Mouse (Mus musculus) MEL (cell line): ENCODE data around the gene Hcrtr1. TPM values are rescaled to one million over a fixed set of nuclear protein-coding genes. Genes with fewer than 3 reads are reported as not detected.

Source experiments
- DNase-seq: peaks from one replicate; pipeline ENCODE4 v3.0.0; 2011; ENCODE audit warnings: low read depth, low spot score
- H3K27ac ChIP-seq: 2 replicates; pipeline ENCODE4 v1.5.1; 2012; ENCODE audit warnings: low read depth, mild to moderate bottlenecking, control low read depth, low read length, moderate library complexity; ENCODE audit not compliant: control insufficient read depth
- H3K27me3 ChIP-seq, 2 experiments: fragments of 150-350 bp in 1 of 2; sonication (generic) in 1 of 2; 2 replicates each; pipeline ENCODE4 v1.6.1; 2012; ENCODE audit warnings: low read length in 2 of 2, mild to moderate bottlenecking in 2 of 2, improper control_type of control experiment in 1 of 2, moderate library complexity in 1 of 2; ENCODE audit not compliant: insufficient read depth in 2 of 2, control insufficient read depth in 1 of 2
- H3K36me3 ChIP-seq, 2 experiments: 2 replicates each; pipeline ENCODE4 v1.6.1; 2012 to 2014; ENCODE audit warnings: low read length in 2 of 2, improper control_type of control experiment in 1 of 2, inconsistent platforms in 1 of 2, mild to moderate bottlenecking in 1 of 2; ENCODE audit not compliant: insufficient read depth in 2 of 2, control insufficient read depth in 1 of 2
- H3K4me1 ChIP-seq, 2 experiments: fragments of 150-350 bp in 1 of 2; sonication (generic) in 1 of 2; 2 replicates each; pipeline ENCODE4 v1.6.1; 2012; ENCODE audit warnings: low read length in 2 of 2, improper control_type of control experiment in 1 of 2, mild to moderate bottlenecking in 1 of 2; ENCODE audit not compliant: insufficient read depth in 2 of 2, control insufficient read depth in 1 of 2
- H3K4me3 ChIP-seq, 2 experiments: fragments of 150-350 bp in 1 of 2; sonication (generic) in 1 of 2; 2 replicates each; pipeline ENCODE4 v1.5.1; 2012; ENCODE audit warnings: low read depth in 2 of 2, low read length in 2 of 2, mild to moderate bottlenecking in 2 of 2, moderate library complexity in 2 of 2, control low read depth in 1 of 2, improper control_type of control experiment in 1 of 2; ENCODE audit not compliant: control insufficient read depth in 1 of 2, insufficient read depth in 1 of 2
- H3K79me2 ChIP-seq: 2 replicates; pipeline ENCODE4 v1.6.1; 2012; ENCODE audit warnings: mild to moderate bottlenecking, low read length, moderate library complexity; ENCODE audit not compliant: control insufficient read depth, poor library complexity, insufficient read depth
- H3K9ac ChIP-seq: 2 replicates; pipeline ENCODE4 v1.6.1; 2012; ENCODE audit warnings: low read depth, mild to moderate bottlenecking, control low read depth, low read length, moderate library complexity; ENCODE audit not compliant: control insufficient read depth, poor library complexity, severe bottlenecking
- H3K9me3 ChIP-seq: fragments of 150-350 bp; sonication (generic); replicated peaks from 2 replicates; pipeline ENCODE4 v1.6.1; 2012; ENCODE audit warnings: mild to moderate bottlenecking, low read length, improper control_type of control experiment, moderate library complexity; ENCODE audit not compliant: insufficient read depth
- BHLHE40 ChIP-seq: IDR thresholded peaks from 2 replicates; pipeline ENCODE4 v1.6.1; 2012; ENCODE audit warnings: low read depth, mild to moderate bottlenecking, inconsistent platforms, low read length, improper control_type of control experiment, borderline replicate concordance
- CHD1 ChIP-seq: IDR thresholded peaks from 2 replicates; pipeline ENCODE4 v1.6.1; 2012; ENCODE audit warnings: low read depth, mild to moderate bottlenecking, inconsistent platforms, low read length, improper control_type of control experiment
- EP300 ChIP-seq, 2 experiments: IDR thresholded peaks; 2 replicates each; pipeline ENCODE4 v1.6.1; 2011; ENCODE audit warnings: improper control_type of control experiment in 2 of 2, low read length in 2 of 2, low read depth in 1 of 2, mild to moderate bottlenecking in 1 of 2
- ETS1 ChIP-seq: IDR thresholded peaks from 2 replicates; pipeline ENCODE4 v1.6.1; 2012; ENCODE audit warnings: low read depth, mild to moderate bottlenecking, inconsistent platforms, low read length, improper control_type of control experiment, moderate library complexity
- HCFC1 ChIP-seq: IDR thresholded peaks from 2 replicates; pipeline ENCODE4 v1.6.1; 2012; ENCODE audit warnings: low read depth, mild to moderate bottlenecking, inconsistent platforms, low read length, improper control_type of control experiment, moderate library complexity
- JUND ChIP-seq: IDR thresholded peaks from 2 replicates; pipeline ENCODE4 v1.6.1; 2011; ENCODE audit warnings: low read depth, mild to moderate bottlenecking, improper control_type of control experiment, low read length
- KAT2A ChIP-seq: conservative IDR thresholded peaks from 2 replicates; pipeline ENCODE4 v1.6.1; 2012; ENCODE audit warnings: low read depth, low read length, improper control_type of control experiment, inconsistent platforms
- MAFK ChIP-seq: IDR thresholded peaks from 2 replicates; pipeline ENCODE4 v1.6.1; 2011; ENCODE audit warnings: low read depth, mild to moderate bottlenecking, low read length, improper control_type of control experiment, borderline replicate concordance
- MAX ChIP-seq: IDR thresholded peaks from 2 replicates; pipeline ENCODE4 v1.6.1; 2011; ENCODE audit warnings: low read length, improper control_type of control experiment
- MEF2A ChIP-seq: IDR thresholded peaks from 2 replicates; pipeline ENCODE4 v1.6.1; 2014; ENCODE audit warnings: low read depth, mild to moderate bottlenecking, inconsistent platforms, low read length, improper control_type of control experiment; ENCODE audit not compliant: poor library complexity, insufficient replicate concordance, severe bottlenecking; ENCODE audit errors: extremely low read depth
- NRF1 ChIP-seq: IDR thresholded peaks from 2 replicates; pipeline ENCODE4 v1.6.1; 2014; ENCODE audit warnings: low read depth, mild to moderate bottlenecking, inconsistent platforms, low read length, improper control_type of control experiment, moderate library complexity; ENCODE audit not compliant: poor library complexity, insufficient read depth, severe bottlenecking
- POLR2A ChIP-seq, 2 experiments: IDR thresholded peaks; 2 replicates each; pipeline ENCODE4 v1.6.1; 2011 to 2012; ENCODE audit warnings: low read length in 2 of 2, mild to moderate bottlenecking in 2 of 2, control low read depth in 1 of 2, improper control_type of control experiment in 1 of 2, low read depth in 1 of 2, moderate library complexity in 1 of 2; ENCODE audit not compliant: control insufficient read depth in 1 of 2, insufficient read depth in 1 of 2, poor library complexity in 1 of 2
- POLR2AphosphoS2 ChIP-seq: IDR thresholded peaks from 2 replicates; pipeline ENCODE4 v1.6.1; 2011; ENCODE audit warnings: low read length, improper control_type of control experiment
- RAD21 ChIP-seq: IDR thresholded peaks from 2 replicates; pipeline ENCODE4 v1.6.1; 2011; ENCODE audit warnings: mild to moderate bottlenecking, low read depth, low read length, improper control_type of control experiment
- RCOR1 ChIP-seq: IDR thresholded peaks from 2 replicates; pipeline ENCODE4 v1.6.1; 2012; ENCODE audit warnings: low read depth, mild to moderate bottlenecking, inconsistent platforms, low read length, improper control_type of control experiment
- TAL1 ChIP-seq: IDR thresholded peaks from 2 replicates; pipeline ENCODE4 v1.6.1; 2012; ENCODE audit warnings: mild to moderate bottlenecking, inconsistent platforms, low read length, moderate library complexity, mixed read lengths
- TBP ChIP-seq: IDR thresholded peaks from 2 replicates; pipeline ENCODE4 v1.8.0; 2011; ENCODE audit warnings: low read depth, low read length, improper control_type of control experiment
- USF1 ChIP-seq: IDR thresholded peaks from 2 replicates; pipeline ENCODE4 v1.6.1; 2014; ENCODE audit warnings: low read depth, mild to moderate bottlenecking, inconsistent platforms, low read length, improper control_type of control experiment, moderate library complexity
- USF2 ChIP-seq, 2 experiments: IDR thresholded peaks; 2 replicates each; pipeline ENCODE4 v1.6.1; 2011 to 2012; ENCODE audit warnings: improper control_type of control experiment in 2 of 2, low read length in 2 of 2, borderline replicate concordance in 1 of 2, inconsistent platforms in 1 of 2, low read depth in 1 of 2, mild to moderate bottlenecking in 1 of 2; ENCODE audit not compliant: insufficient read depth in 1 of 2
- polyA plus RNA-seq, 2 experiments: library from polyadenylated mRNA; stranded (reverse) in 1 of 2; unstranded in 1 of 2; fragments of >175 nt in 1 of 2; fragments of >200 nt in 1 of 2; gene quantifications; 2 replicates each; pipeline versions ENCODE4 v1.2.1 to v1.2.4; 2012; ENCODE audit warnings: low replicate concordance in 2 of 2, low read depth in 1 of 2; ENCODE audit not compliant: insufficient read length in 2 of 2, insufficient read depth in 1 of 2, missing spikeins in 1 of 2
- total RNA-seq: library from RNA; depleted of rRNA; stranded (reverse); fragments of 300-350 nt; gene quantifications from 2 replicates; pipeline ENCODE4 v1.2.3, GENCODE M21; 2012

Hcrtr1 gene
- total and polyA plus RNA-seq, 3 experiments, result not detected

DNA sequence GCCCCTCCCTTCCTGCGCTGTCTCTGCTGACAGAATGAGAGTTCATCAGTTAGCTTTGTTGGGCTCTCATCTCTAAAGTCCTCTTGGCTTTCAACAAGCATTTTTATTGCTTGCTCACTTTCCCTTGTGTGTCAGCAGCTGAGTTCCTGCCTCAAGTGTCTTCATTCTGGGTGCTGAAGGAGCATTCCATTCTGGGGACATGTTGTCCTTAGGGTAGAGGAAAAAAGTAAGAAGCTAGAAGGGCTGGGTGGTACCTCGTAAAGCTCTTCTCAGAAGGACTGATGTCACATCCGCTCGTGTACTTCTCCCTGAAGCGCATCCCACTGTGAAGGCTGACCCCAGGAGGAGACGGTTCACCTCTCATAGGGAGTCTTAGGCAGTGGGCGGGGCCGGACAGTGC lies 17.6 kb downstream of the Hcrtr1 start:
- Histone ChIP-seq H3K4me1 (no peaks in the 10 kb centered on the region), H3K9ac (no peak overlapping the region), H3K36me3 (no peaks in the 10 kb centered on the region), H3K79me2 (no peaks in the 10 kb centered on the region), H3K27ac (no peak overlapping the region), H3K27me3 (no peaks in the 10 kb centered on the region), H3K4me3 (no peak overlapping the region), H3K9me3 (no peaks in the 10 kb centered on the region)
- TF ChIP-seq HCFC1 (no peak), RAD21 (no peak), EP300 (IDR thresholded peaks at IDR 0.05; ENCODE audit: low read depth in 1 of 2, low read length in 2 of 2) (no peak), POLR2A (IDR thresholded peaks at IDR 0.05; ENCODE audit: control insufficient read depth in 1 of 2, insufficient read depth in 1 of 2, low read depth in 1 of 2, low read length in 2 of 2, poor library complexity in 1 of 2) (no peak), MEF2A (no peak), RCOR1 (no peak), MAFK (no peak), MAX (no peak), POLR2AphosphoS2 (no peak), USF1 (no peak), BHLHE40 (no peak), JUND (no peak)
- no peak for DNase-seq

DNA sequence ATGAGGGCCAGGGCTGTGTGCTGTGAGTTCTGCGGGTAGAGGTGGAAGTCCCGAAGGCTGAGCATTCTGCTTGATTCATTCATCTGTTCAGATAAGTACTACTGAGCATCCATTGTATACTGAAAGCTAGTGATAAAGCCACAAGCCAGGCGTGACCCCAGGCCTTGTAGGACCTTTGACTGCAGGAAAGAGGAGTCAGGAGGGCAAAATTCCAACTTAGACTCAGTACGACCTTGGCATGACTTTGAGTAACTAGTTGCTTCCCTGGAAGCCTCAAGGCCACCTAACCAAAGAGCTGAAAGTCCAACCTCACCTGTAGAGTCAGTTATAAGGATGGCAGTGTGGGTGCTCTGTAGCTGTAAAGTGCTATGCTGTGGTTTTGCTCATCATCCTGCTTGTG lies 18.4 kb downstream of the Hcrtr1 start:
- Histone ChIP-seq H3K4me3 (no peak overlapping the region), H3K27me3 (no peaks in the 10 kb centered on the region), H3K27ac (no peak overlapping the region), H3K36me3 (no peaks in the 10 kb centered on the region), H3K79me2 (no peaks in the 10 kb centered on the region), H3K9ac (no peak overlapping the region), H3K9me3 (no peaks in the 10 kb centered on the region), H3K4me1 (no peaks in the 10 kb centered on the region)
- TF ChIP-seq KAT2A (no peak), TAL1 (no peak), USF2 (IDR thresholded peaks at IDR 0.05; ENCODE audit: borderline replicate concordance in 1 of 2, insufficient read depth in 1 of 2, low read depth in 1 of 2, low read length in 2 of 2) (no peak), MEF2A (no peak), RAD21 (no peak), USF1 (no peak), CHD1 (no peak), TBP (no peak), ETS1 (no peak), NRF1 (no peak)
- DNase-seq, result no peak
